9 mouse cellular contexts compared by ENCODE assay signal in genomic region chr4:133676189-133676588, GRCm38 (mm10). TPM values are rescaled to one million over a fixed set of nuclear protein-coding genes. Genes with fewer than 3 reads are reported as not detected.
DNase-seq lines count a peak whose midpoint lies in the region; ATAC-seq and TF ChIP-seq lines count a peak whose summit lies in the region.
"Had no signal": no experiment of that assay in that cellular context is flagged by ENCODE, and none has a peak within 500 bp of the region (broad histone marks: within the 10 kb centered on the region; RNA-seq: fewer than 3 reads in every experiment).

No protein-coding gene starts in this region.

- no peak for ATAC-seq in lung, postnatal 0 days
- ATAC-seq in liver, embryonic 12.5 days = no peak

- H3K27ac ChIP-seq in heart, adult 2 months = peak overlapping the region; percentile 78
- H3K27ac ChIP-seq in lung, postnatal 0 days (ENCODE audit: low read length) = peak overlapping the region; percentile 47
- peak overlapping the region; percentile 97 for H3K27ac ChIP-seq in liver, embryonic 12.5 days
- H3K27ac ChIP-seq: liver, embryonic 14.5 days had no signal

- no peak for TF ChIP-seq POLR2A in heart, adult 2 months (IDR thresholded peaks at IDR 0.05; ENCODE audit: insufficient read depth, low read depth, low read length)

- H3K4me2 ChIP-seq in lung, postnatal 0 days (replicated peaks; ENCODE audit: low read depth, low read length) = no peak overlapping the region
- H3K4me2 ChIP-seq in liver, embryonic 12.5 days = 0 out of 2 replicates have a peak overlapping the region, but pooled peaks have one; percentile 3

- no peak for TF ChIP-seq CTCF in heart, adult 2 months (IDR thresholded peaks at IDR 0.05)
- no peak for TF ChIP-seq CTCF in lung, postnatal 0 days (IDR thresholded peaks at IDR 0.05)

- H3K36me3 ChIP-seq in heart, adult 2 months (ENCODE audit: control insufficient read depth, insufficient read depth, low read length) = peaks cover 2% of the 10 kb centered on the region; the same call in 1 of the 2 replicates
- H3K36me3 ChIP-seq in lung, postnatal 0 days (ENCODE audit: insufficient read depth, low read length) = peaks cover 7% of the 10 kb centered on the region; the same call in 1 of the 2 replicates
- peaks cover 29% of the 10 kb centered on the region for H3K36me3 ChIP-seq in liver, embryonic 12.5 days

- WGBS in heart, adult 2 months = 16% methylated on average over 3 of the region's 3 CpGs
- 17% methylated on average over 3 of the region's 3 CpGs for WGBS in lung, postnatal 0 days
- WGBS in liver, embryonic 12.5 days (ENCODE audit: insufficient replicate concordance) = 30% methylated on average over 3 of the region's 3 CpGs

- no peak for DNase-seq in heart, adult 2 months
- no peak for DNase-seq in heart, adult 8-10 months (ENCODE audit: low spot score)
- peak; percentile 40 for DNase-seq in lung, postnatal 0 days (ENCODE audit: low spot score)
- DNase-seq in lung, postnatal 4 days = no peak
- no peak for DNase-seq in T-cell, adult 2 months (ENCODE audit: low spot score)
- DNase-seq in embryo, embryonic 10 days (ENCODE audit: low spot score) = no peak
- no peak for DNase-seq in layer of hippocampus, adult 9-11 months

- H3K4me3 ChIP-seq in heart, adult 2 months = no peak overlapping the region
- no peak overlapping the region for H3K4me3 ChIP-seq in lung, postnatal 0 days (ENCODE audit: low read depth, low read length)
- no peak overlapping the region for H3K4me3 ChIP-seq in liver, embryonic 12.5 days

- H3K4me1 ChIP-seq in heart, adult 2 months (ENCODE audit: control insufficient read depth, insufficient read depth, low read length) = peaks cover 10% of the 10 kb centered on the region
- H3K4me1 ChIP-seq in lung, postnatal 0 days (ENCODE audit: insufficient read depth, low read depth, low read length) = peaks cover 10% of the 10 kb centered on the region; the same call in 1 of the 2 replicates
- peaks cover 75% of the 10 kb centered on the region for H3K4me1 ChIP-seq in liver, embryonic 12.5 days

- no peak for TF ChIP-seq EP300 in heart, adult 2 months (IDR thresholded peaks at IDR 0.05; ENCODE audit: insufficient read depth, low read depth, low read length)
- no peak for TF ChIP-seq EP300 in lung, postnatal 0 days (IDR thresholded peaks at IDR 0.05)

- intact Hi-C loops in heart, adult 2 months (cut with DNase I) = no loop called here

- H3K79me2 ChIP-seq in heart, adult 2 months (replicated peaks; ENCODE audit: control insufficient read depth, insufficient read depth, low read length) = no peaks in the 10 kb centered on the region

- H3K9ac ChIP-seq in heart, adult 2 months (ENCODE audit: low read depth, low read length) = no peak overlapping the region
- H3K9ac ChIP-seq in lung, postnatal 0 days (replicated peaks; ENCODE audit: low read depth) = no peak overlapping the region
- no peak overlapping the region for H3K9ac ChIP-seq in liver, embryonic 12.5 days
- H3K9ac ChIP-seq: liver, embryonic 14.5 days had no signal

- H3K9me3 ChIP-seq in lung, postnatal 0 days (ENCODE audit: low read length) = no peaks in the 10 kb centered on the region
- no peaks in the 10 kb centered on the region for H3K9me3 ChIP-seq in liver, embryonic 12.5 days (replicated peaks)

- no peaks in the 10 kb centered on the region for H3K27me3 ChIP-seq in heart, adult 2 months (ENCODE audit: control insufficient read depth, insufficient read depth, low read length)
- H3K27me3 ChIP-seq in lung, postnatal 0 days (replicated peaks; ENCODE audit: insufficient read depth, low read length) = no peaks in the 10 kb centered on the region
- H3K27me3 ChIP-seq in liver, embryonic 12.5 days (replicated peaks) = no peaks in the 10 kb centered on the region

RNA-seq across cellular contexts. Expression of gene Pigv, which starts 3.7 kb away (rescaled TPM):
- 10 to 100 TPM; 11.7 to 12.1 TPM for total RNA-seq in heart, adult 2 months (2021)
- 9.5 and 11.7 TPM in 2 replicates for polyA plus RNA-seq in heart, adult 2 months (2012; rRNA removed)
- total RNA-seq in heart, adult 8-10 months (2022) = 10 to 100 TPM in 3 of 4 experiments, 1 to 10 TPM in 1; 9.2 to 13.8 (median 13.2) TPM
- polyA plus RNA-seq in lung, postnatal 0 days (2015; fragmentation: Nextera tagmentation; extraction: Ambion mirVana) = 17.3 and 17.8 TPM in 2 replicates
- polyA plus RNA-seq in liver, embryonic 12.5 days (2016; fragmentation: Nextera tagmentation; extraction: Ambion mirVana) = 7.0 and 10.0 TPM in 2 replicates

RNA-seq across cellular contexts. Expression of gene Zdhhc18, which starts 26.2 kb away (rescaled TPM):
- 10 to 100 TPM; 21.3 to 27.7 TPM for total RNA-seq in heart, adult 2 months (2021)
- polyA plus RNA-seq in heart, adult 2 months (2012; rRNA removed) = 37.3 and 40.1 TPM in 2 replicates
- 10 to 100 TPM; 16.1 to 24.3 (median 22.1) TPM for total RNA-seq in heart, adult 8-10 months (2022)
- 5.8 and 9.4 TPM in 2 replicates for polyA plus RNA-seq in lung, postnatal 0 days (2015; fragmentation: Nextera tagmentation; extraction: Ambion mirVana)
- 4.6 and 5.5 TPM in 2 replicates for polyA plus RNA-seq in liver, embryonic 12.5 days (2016; fragmentation: Nextera tagmentation; extraction: Ambion mirVana)

Comparison
In these comparisons a context has a peak if more than half of its experiments do, and no peak if none do; other contexts are left out.
1. H3K27ac ChIP-seq: peak in every context shown above with its lines; median percentile 97 in liver, embryonic 12.5 days; 78 in heart, adult 2 months; 47 in lung, postnatal 0 days.